Mouse (Mus musculus): Measurements from ENCODE around the gene 4930544D05Rik. TPM values are rescaled to one million over a fixed set of nuclear protein-coding genes. Genes with fewer than 3 reads are reported as not detected.

The 4930544D05Rik gene
- polyA plus RNA-seq (2017; shearing (Covaris generic)): under 1 TPM in 1 of 2 experiments, not detected in 1; 0.26 TPM

GRCm38 (mm10) chr11:70615516-70616093 is at the start of gene 4930544D05Rik:
4930544D05Rik (plus strand) TSS chr11:70615848.

GRCm38 (mm10) chr11:70619101-70619500 is 3.5 kb downstream of the 4930544D05Rik start, which contains the start of gene Chrne:
Chrne (minus strand) TSS chr11:70619216.

GRCm38 (mm10) chr11:70638714-70639278 is 23.1 kb downstream of the 4930544D05Rik start, which contains the start of gene Gp1ba:
Gp1ba (plus strand) TSS chr11:70639122.

GRCm38 (mm10) chr11:70646691-70647650 is 31.3 kb downstream of the 4930544D05Rik start, which contains the start of the genes Rnf167 and Slc25a11:
Rnf167 (plus strand) TSS chr11:70647235.
Slc25a11 (minus strand) TSS chr11:70647479.

GRCm38 (mm10) chr11:70654198-70654922 is 38.7 kb downstream of the 4930544D05Rik start, which contains the start of gene Pfn1:
Pfn1 (minus strand) TSS chr11:70654644.

GRCm38 (mm10) chr11:70656964-70657363 is 41.3 kb downstream of the 4930544D05Rik start, which contains the start of gene Eno3:
Eno3 (plus strand) TSS chr11:70657202.

Other genes starting within 250 kb of the 4930544D05Rik start
- 10 to 100 TPM in 1 of 2 experiments, 1 to 10 TPM in 1; 8.7 to 12.7 TPM for gene Pelp1, start 205.8 kb upstream of the 4930544D05Rik start, polyA plus RNA-seq (2017; shearing (Covaris generic))
- 100 to 1,000 TPM; 315 to 338 TPM for gene Arrb2, start 183.2 kb upstream of the 4930544D05Rik start, polyA plus RNA-seq (2017; shearing (Covaris generic))
- gene Med11, start 163.9 kb upstream of the 4930544D05Rik start, polyA plus RNA-seq (2017; shearing (Covaris generic)): 10 to 100 TPM; 74.9 to 86.6 TPM
- not detected for gene Zmynd15, start 156.4 kb upstream of the 4930544D05Rik start, polyA plus RNA-seq (2017; shearing (Covaris generic))
- 1 to 10 TPM in 1 of 2 experiments, under 1 TPM in 1; 0.62 to 3.5 TPM for gene Cxcl16, start 155.9 kb upstream of the 4930544D05Rik start, polyA plus RNA-seq (2017; shearing (Covaris generic))
- gene Tm4sf5, start 110.6 kb upstream of the 4930544D05Rik start, polyA plus RNA-seq (2017; shearing (Covaris generic)): 1 to 10 TPM; 1.9 to 3.4 TPM
- not detected for gene Vmo1, start 101.2 kb upstream of the 4930544D05Rik start, polyA plus RNA-seq (2017; shearing (Covaris generic))
- under 1 TPM in 1 of 2 experiments, not detected in 1; 0.52 TPM for gene Gltpd2, start 96.7 kb upstream of the 4930544D05Rik start, polyA plus RNA-seq (2017; shearing (Covaris generic))
- gene Psmb6, start 90.5 kb upstream of the 4930544D05Rik start, polyA plus RNA-seq (2017; shearing (Covaris generic)): 100 to 1,000 TPM; 304 to 369 TPM
- not detected for gene Gm40193, start 82.9 kb upstream of the 4930544D05Rik start, polyA plus RNA-seq (2017; shearing (Covaris generic))
- gene Pld2, start 75.8 kb upstream of the 4930544D05Rik start, polyA plus RNA-seq (2017; shearing (Covaris generic)): 1 to 10 TPM; 2.3 to 3.0 TPM
- 10 to 100 TPM; 14.6 to 17.0 TPM for gene Mink1, start 53.0 kb upstream of the 4930544D05Rik start, polyA plus RNA-seq (2017; shearing (Covaris generic))
- 1 to 10 TPM in 1 of 2 experiments, under 1 TPM in 1; 0.88 to 1.7 TPM for gene Chrne, start 3.4 kb downstream of the 4930544D05Rik start, polyA plus RNA-seq (2017; shearing (Covaris generic))
- under 1 TPM in 1 of 2 experiments, not detected in 1; 0.90 TPM for gene Gp1ba, start 23.3 kb downstream of the 4930544D05Rik start, polyA plus RNA-seq (2017; shearing (Covaris generic))
- gene Rnf167, start 31.4 kb downstream of the 4930544D05Rik start, polyA plus RNA-seq (2017; shearing (Covaris generic)): 100 to 1,000 TPM; 284 to 341 TPM
- 100 to 1,000 TPM; 159 to 161 TPM for gene Slc25a11, start 31.6 kb downstream of the 4930544D05Rik start, polyA plus RNA-seq (2017; shearing (Covaris generic))
- gene Pfn1, start 38.8 kb downstream of the 4930544D05Rik start, polyA plus RNA-seq (2017; shearing (Covaris generic)): 1,000 to 10,000 TPM; 4,890 to 5,701 TPM
- gene Eno3, start 41.4 kb downstream of the 4930544D05Rik start, polyA plus RNA-seq (2017; shearing (Covaris generic)): 10 to 100 TPM; 16.2 to 18.7 TPM
- 10 to 100 TPM; 76.6 to 85.5 TPM for gene Spag7, start 53.6 kb downstream of the 4930544D05Rik start, polyA plus RNA-seq (2017; shearing (Covaris generic))
- 10 to 100 TPM; 29.8 to 41.1 TPM for gene Camta2, start 72.3 kb downstream of the 4930544D05Rik start, polyA plus RNA-seq (2017; shearing (Covaris generic))
- gene Inca1, start 84.3 kb downstream of the 4930544D05Rik start, polyA plus RNA-seq (2017; shearing (Covaris generic)): under 1 TPM in 1 of 2 experiments, not detected in 1; 0.27 TPM
- gene Kif1c, start 84.7 kb downstream of the 4930544D05Rik start, polyA plus RNA-seq (2017; shearing (Covaris generic)): 1 to 10 TPM; 2.6 to 3.9 TPM
- gene Zfp3, start 148.4 kb downstream of the 4930544D05Rik start, polyA plus RNA-seq (2017; shearing (Covaris generic)): 1 to 10 TPM; 7.3 to 7.5 TPM
- under 1 TPM; 0.35 to 0.64 TPM for gene Scimp, start 196.7 kb downstream of the 4930544D05Rik start, polyA plus RNA-seq (2017; shearing (Covaris generic))
- 10 to 100 TPM; 35.0 to 39.0 TPM for gene Rabep1, start 228.9 kb downstream of the 4930544D05Rik start, polyA plus RNA-seq (2017; shearing (Covaris generic))

All from activated CD4-positive, CD25-positive, alpha-beta regulatory T cell (primary cell).